Mouse (Mus musculus): ENCODE results near the gene Arid5b.

Arid5b gene

DNA sequence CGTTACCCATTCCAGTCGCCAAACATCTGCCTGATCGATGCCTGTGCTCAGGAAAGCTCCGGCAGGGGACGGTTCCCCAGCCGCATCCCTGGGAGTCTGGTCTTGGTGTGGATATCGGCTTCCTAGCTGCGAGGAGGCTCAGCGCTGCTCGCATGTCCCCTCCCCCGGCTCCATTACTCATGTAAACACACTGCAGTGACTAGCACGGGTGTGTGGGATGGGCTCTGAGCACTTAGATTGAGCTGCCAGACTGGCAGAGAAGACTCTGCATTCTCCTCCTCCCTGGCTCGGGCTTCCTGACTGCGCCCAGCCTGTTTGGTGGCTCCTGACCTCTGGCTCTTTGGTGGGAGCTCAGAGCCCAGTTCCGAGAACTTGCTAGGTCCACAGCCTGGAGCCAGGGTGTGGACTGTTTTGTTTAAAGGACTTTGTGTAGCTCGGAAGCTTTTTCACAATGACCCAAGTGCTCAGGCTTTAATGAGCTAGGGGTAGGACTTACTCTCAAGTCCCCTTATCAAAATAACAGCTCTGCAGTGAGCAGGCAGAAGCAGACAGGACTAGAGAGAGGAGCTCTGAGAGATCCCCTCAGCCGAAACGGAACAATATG lies 142.0 kb downstream of the Arid5b start:
- DNase-seq (ENCODE audit: low read depth, low spot score), result peak; percentile 99

GRCm38 (mm10) chr10:68136051-68136450 lies 142.5 kb downstream of the Arid5b start:
- no peak for DNase-seq (ENCODE audit: low read depth, low spot score)

GRCm38 (mm10) chr10:68135416-68135815 lies 143.1 kb downstream of the Arid5b start:
- no peak for DNase-seq (ENCODE audit: low read depth, low spot score)

DNA sequence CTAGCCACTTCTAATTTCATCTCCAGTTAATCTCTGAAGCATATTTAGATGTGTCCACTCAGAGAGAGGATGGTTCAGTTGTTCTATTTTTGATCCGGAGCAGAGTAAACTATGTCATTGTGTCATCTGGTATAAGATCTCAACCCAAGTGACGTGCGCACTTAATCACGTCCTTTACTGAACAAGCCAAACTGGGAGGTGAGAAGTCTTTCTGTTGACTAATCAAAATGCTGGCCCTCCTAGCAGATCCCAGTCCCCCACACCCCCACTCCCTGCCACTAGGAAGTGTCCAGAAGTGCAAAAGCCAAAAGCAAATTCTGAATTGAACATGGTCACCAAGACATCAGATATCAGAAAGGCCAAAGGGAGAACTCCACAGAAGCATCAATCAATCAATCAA lies 144.0 kb downstream of the Arid5b start:
- no peak for DNase-seq (ENCODE audit: low read depth, low spot score)

DNA sequence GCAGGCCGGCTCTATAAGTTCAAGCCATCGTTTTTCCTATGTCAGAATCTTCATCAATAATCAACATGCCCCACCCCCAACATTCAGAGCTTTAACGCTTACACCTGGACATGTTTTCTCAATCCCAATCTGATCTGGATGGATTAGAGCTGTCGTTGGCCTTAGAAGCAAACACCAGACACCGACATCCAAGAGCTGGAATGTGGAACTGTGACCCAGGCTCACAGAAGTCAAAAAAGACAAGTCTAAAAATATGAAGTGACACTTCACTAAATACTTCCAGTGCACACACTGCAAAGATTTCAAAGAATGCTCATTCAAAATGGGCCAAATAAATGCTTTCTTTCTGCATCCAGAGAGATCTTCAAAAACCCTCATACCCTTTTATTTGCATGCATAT lies 144.5 kb downstream of the Arid5b start:
- no peak for DNase-seq (ENCODE audit: low read depth, low spot score)

- no peak for DNase-seq (ENCODE audit: low read depth, low spot score)
Measured at GRCm38 (mm10) chr10:68132636-68133035, 145.9 kb downstream of the Arid5b start.

DNA sequence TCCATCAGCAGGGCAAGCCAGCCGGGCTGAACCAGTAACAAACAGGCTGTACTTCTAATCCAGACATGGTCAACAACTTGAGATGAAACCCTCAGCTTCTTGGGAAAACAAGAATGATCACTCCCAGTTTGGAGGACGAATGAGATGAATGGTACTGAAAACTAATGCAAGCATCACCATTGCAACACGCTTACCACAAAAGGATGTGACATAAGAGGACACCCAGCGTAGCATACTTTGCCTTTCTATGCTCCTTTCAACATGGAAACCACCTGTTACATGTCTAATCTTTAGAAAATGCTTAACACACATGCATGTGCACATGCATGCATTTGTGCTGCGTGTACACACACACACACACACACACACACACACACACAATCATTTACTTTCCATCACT lies 146.4 kb downstream of the Arid5b start:
- no peak for DNase-seq (ENCODE audit: low read depth, low spot score)

DNA sequence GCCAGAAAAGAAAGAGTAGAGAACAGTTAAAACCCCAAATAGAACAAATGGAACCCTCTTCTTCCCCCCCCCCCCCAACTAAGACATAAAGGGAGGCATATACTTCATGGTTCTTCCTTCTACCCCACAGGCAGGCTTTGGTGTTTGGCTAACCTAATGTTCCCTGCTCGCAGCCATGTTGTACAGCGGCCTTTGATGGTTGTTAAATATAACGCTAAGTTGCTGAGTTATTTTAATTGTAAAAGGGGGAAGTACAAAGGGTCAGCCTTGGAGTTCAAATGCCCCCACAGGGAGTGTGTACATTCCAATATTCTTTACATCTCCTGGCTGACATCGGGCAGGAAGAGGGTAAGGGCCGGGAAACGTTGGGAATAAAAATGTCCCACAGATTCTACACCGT lies 148.9 kb downstream of the Arid5b start:
- DNase-seq (ENCODE audit: low read depth, low spot score), result no peak

- DNase-seq (ENCODE audit: low read depth, low spot score), result no peak
Measured at GRCm38 (mm10) chr10:68129009-68129408, 149.5 kb downstream of the Arid5b start.

- DNase-seq (ENCODE audit: low read depth, low spot score), result no peak
Measured at GRCm38 (mm10) chr10:68128441-68128848, 150.1 kb downstream of the Arid5b start.

DNA sequence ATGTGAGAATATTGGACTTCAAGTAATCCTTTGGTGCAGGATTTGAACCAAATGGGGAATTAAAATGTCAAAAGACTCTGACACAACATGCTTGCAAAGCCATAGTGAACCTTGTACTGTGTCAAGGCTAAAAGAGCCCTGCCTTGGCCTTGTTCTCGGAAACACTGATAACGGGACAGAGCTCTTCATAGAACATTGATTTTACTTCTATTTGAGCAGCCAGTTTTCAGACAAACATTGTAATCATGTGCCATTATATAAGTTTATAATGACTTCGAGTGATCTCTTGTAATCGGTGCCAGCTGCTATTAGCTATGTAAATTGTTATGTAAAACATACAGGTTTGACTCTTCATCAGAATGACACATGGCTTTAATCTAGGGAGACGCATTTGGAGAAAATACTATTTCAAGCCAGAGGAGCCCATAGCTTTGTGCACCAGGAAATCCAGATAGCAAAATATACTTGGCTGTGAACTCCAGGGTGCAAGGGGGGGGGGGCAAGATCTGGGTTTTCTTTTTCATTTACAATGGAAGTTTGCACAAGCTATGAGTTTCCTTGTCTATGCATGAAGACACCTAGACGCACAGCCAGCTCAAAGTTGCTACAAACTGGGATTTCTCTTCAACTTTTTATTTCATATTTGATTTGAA lies 150.8 kb downstream of the Arid5b start:
- no peak for DNase-seq (ENCODE audit: low read depth, low spot score)

- DNase-seq (ENCODE audit: low read depth, low spot score), result no peak
Measured at GRCm38 (mm10) chr10:68127104-68127503, 151.4 kb downstream of the Arid5b start.

DNA sequence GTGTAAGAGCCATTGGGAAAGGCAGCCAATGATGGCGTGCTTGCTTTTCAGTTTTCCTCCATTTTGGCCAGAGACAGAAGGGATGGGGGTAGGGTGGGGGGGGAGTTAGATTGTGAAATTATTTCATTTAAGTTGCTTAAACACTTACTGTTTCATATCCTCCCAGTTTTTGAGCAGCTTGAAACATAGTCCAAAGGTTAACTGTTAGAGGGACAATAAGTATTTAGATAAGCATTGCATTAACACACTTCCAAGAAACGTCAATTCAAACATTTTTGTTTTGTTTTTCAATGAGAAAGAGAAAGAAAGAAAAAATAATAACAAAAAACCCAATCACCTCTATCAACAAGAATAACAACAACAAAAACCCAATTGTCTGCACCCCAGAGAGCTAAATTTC lies 152.0 kb downstream of the Arid5b start:
- no peak for DNase-seq (ENCODE audit: low read depth, low spot score)

- DNase-seq (ENCODE audit: low read depth, low spot score), result no peak
Measured at GRCm38 (mm10) chr10:68125919-68126550, 152.5 kb downstream of the Arid5b start.

DNA sequence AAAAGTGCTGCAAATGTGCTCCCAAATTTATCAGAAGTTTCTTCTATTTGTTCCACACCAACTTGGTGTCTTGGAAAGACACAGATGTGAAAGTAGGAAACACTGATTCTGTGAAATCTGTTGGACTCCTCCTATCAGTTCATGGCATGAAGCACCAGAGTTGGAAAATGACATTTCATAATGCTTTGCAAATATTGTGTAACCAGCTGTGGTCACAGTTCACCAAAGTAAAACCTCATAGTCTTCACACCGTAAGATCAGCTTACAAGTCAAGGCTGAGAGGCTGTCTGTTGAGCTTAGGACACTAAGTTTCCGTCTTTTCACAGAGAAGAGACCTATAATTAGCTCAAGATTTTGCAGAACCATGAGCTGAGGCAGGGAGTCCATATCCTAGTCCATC lies 153.6 kb downstream of the Arid5b start:
- DNase-seq (ENCODE audit: low read depth, low spot score), result no peak

- no peak for DNase-seq (ENCODE audit: low read depth, low spot score)
Measured at GRCm38 (mm10) chr10:68123446-68123845, 155.1 kb downstream of the Arid5b start.

DNA sequence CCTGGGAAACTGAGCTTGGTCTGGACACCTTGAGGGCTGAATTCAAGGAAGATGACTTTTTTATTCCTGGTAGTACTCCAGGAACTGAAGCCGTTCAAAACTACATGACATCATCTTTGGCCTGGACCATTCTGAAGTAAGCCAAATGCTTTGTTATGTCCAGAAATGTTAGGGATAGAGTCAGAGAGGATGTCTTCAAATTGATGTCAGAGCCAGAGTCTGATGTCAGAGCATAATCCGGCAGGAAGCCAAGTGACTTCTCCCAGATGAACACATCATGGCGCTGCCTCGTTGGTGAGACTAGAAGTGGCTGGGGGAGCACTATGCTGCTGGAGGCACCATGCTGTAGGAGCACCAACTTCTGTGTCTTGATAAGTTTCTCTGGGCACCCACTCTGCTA lies 156.6 kb downstream of the Arid5b start:
- DNase-seq (ENCODE audit: low read depth, low spot score), result no peak

DNA sequence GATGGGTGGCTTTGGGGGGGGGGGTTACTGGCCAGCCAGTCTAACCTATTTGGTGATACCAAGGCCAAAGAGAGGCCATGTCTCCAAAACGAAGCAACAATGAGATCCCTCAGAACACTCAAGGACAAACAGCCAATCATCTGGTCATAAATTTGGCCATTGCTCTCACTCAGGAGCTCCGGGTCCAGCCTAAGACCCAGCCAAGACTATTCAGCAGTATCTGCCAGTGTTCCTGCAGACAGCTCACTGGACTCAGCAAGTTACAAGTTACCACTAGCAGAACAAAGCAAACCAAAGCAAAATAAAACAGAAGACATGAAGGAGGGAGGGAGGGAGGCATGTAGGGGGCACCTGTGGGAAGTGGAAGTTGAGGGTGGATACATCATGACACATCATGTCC lies 157.3 kb downstream of the Arid5b start:
- DNase-seq (ENCODE audit: low read depth, low spot score), result no peak

GRCm38 (mm10) chr10:68120011-68120410 lies 158.5 kb downstream of the Arid5b start:
- no peak for DNase-seq (ENCODE audit: low read depth, low spot score)

GRCm38 (mm10) chr10:68119285-68119684 lies 159.3 kb downstream of the Arid5b start:
- no peak for DNase-seq (ENCODE audit: low read depth, low spot score)

DNA sequence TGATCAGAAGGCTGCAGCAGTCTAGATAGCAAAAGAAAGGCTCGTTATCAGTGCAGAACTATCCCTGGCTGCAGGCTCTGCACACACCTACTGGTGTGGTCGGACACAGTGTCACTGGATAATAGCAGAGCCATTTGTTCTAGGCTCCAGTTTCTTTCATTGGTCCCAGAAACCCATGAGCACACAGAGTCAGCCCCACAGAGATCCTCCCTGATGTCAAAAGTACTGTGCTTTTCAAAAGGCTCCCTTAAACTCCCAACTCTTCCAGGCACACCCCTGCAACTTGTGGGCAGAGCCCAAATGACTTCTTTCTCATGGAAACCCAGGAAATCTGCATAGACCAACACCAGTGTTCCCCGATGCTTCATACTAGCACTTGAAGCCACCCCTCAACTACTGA lies 163.6 kb downstream of the Arid5b start:
- DNase-seq (ENCODE audit: low read depth, low spot score), result peak; percentile 86

GRCm38 (mm10) chr10:68113645-68114044 lies 164.9 kb downstream of the Arid5b start:
- no peak for DNase-seq (ENCODE audit: low read depth, low spot score)

GRCm38 (mm10) chr10:68112983-68113382 lies 165.6 kb downstream of the Arid5b start:
- DNase-seq (ENCODE audit: low read depth, low spot score), result no peak
